Mouse (Mus musculus): Measurements from ENCODE around the gene Lgals3bp.

GRCm38 (mm10) chr11:118347911-118348310 is 54.0 kb downstream of the Lgals3bp start:
- TF ChIP-seq CTCF (conservative IDR thresholded peaks at IDR 0.05; ENCODE audit: low read length) (no peak), NANOG (IDR thresholded peaks at IDR 0.05; ENCODE audit: borderline replicate concordance, low read length) (no peak)

Data from E14TG2a.4 (cell line).